Comparison of ENCODE assay signal across 8 mouse cellular contexts in genomic region chr11:100355972-100356818, GRCm38 (mm10). TPM values are rescaled to one million over a fixed set of nuclear protein-coding genes. Genes with fewer than 3 reads are reported as not detected.
A peak's percentile ranks its signal among the peaks of the same experiment; 100 is the strongest.
DNase-seq lines count a peak whose midpoint lies in the region; ATAC-seq and TF ChIP-seq lines count a peak whose summit lies in the region.

Gene Hap1 (minus strand): TSS chr11:100356128.

- DNase-seq in heart, postnatal 14 days: peak; percentile 73 to 76
- peak; percentile 83 to 89 for DNase-seq in kidney, postnatal 4 days
- DNase-seq in liver, postnatal 0 days: peak; percentile 68
- peak; percentile 71 for DNase-seq in telencephalon, adult 2 months (ENCODE audit: low read depth, low spot score)

- no peaks in the 10 kb centered on the region for H3K9me3 ChIP-seq in E14TG2a.4 (ENCODE audit: low read length)
- no peaks in the 10 kb centered on the region for H3K9me3 ChIP-seq in forebrain, embryonic 12.5 days
- no peaks in the 10 kb centered on the region for H3K9me3 ChIP-seq in liver, postnatal 0 days (ENCODE audit: low read length)
- no peaks in the 10 kb centered on the region for H3K9me3 ChIP-seq in neural tube, embryonic 12.5 days

- peak within 1 kb of the TSS; percentile 95 for H3K4me3 ChIP-seq in E14TG2a.4 (replicated peaks; ENCODE audit: low read length)
- peak within 1 kb of the TSS; percentile 77 for H3K4me3 ChIP-seq in brown adipose tissue, adult 24 weeks (ENCODE audit: insufficient read depth, low read depth, low read length)
- H3K4me3 ChIP-seq in forebrain, embryonic 12.5 days (replicated peaks): peak within 1 kb of the TSS; percentile 67
- H3K4me3 ChIP-seq in liver, postnatal 0 days (ENCODE audit: low read depth, low read length): peak within 1 kb of the TSS; percentile 64
- H3K4me3 ChIP-seq in neural tube, embryonic 12.5 days: peak within 1 kb of the TSS; percentile 64

- peaks cover 69% of the 10 kb centered on the region for H3K4me1 ChIP-seq in E14TG2a.4 (replicated peaks; ENCODE audit: low read depth, low read length)
- H3K4me1 ChIP-seq in brown adipose tissue, adult 24 weeks (ENCODE audit: control insufficient read depth, insufficient read depth, insufficient read length, low read length): no peaks in the 10 kb centered on the region
- H3K4me1 ChIP-seq in forebrain, embryonic 12.5 days: peaks cover 29% of the 10 kb centered on the region
- H3K4me1 ChIP-seq in liver, postnatal 0 days (ENCODE audit: insufficient read depth): peaks cover 4% of the 10 kb centered on the region; the same call in 1 of the 2 replicates
- peaks cover 23% of the 10 kb centered on the region for H3K4me1 ChIP-seq in neural tube, embryonic 12.5 days

- H3K4me2 ChIP-seq in forebrain, embryonic 12.5 days: peak within 1 kb of the TSS; percentile 95
- peak within 1 kb of the TSS; percentile 87 for H3K4me2 ChIP-seq in liver, postnatal 0 days (ENCODE audit: low read depth, low read length)
- peak within 1 kb of the TSS; percentile 99 for H3K4me2 ChIP-seq in neural tube, embryonic 12.5 days (replicated peaks)

- 1% methylated on average over 49 of the region's 49 CpGs for WGBS in forebrain, embryonic 12.5 days
- 3% methylated on average over 49 of the region's 49 CpGs for WGBS in liver, postnatal 0 days (ENCODE audit: insufficient replicate concordance)
- 1% methylated on average over 49 of the region's 49 CpGs for WGBS in neural tube, embryonic 12.5 days

- H3K27ac ChIP-seq in brown adipose tissue, adult 24 weeks (replicated peaks; ENCODE audit: low read depth, low read length): no peak within 1 kb of the TSS
- peak within 1 kb of the TSS; percentile 70 for H3K27ac ChIP-seq in forebrain, embryonic 12.5 days
- no peak within 1 kb of the TSS for H3K27ac ChIP-seq in liver, postnatal 0 days (ENCODE audit: low read depth)
- H3K27ac ChIP-seq in neural tube, embryonic 12.5 days: no peak within 1 kb of the TSS

- peak within 1 kb of the TSS; percentile 78 for H3K9ac ChIP-seq in forebrain, embryonic 12.5 days
- peak within 1 kb of the TSS; percentile 32 for H3K9ac ChIP-seq in liver, postnatal 0 days (replicated peaks)
- peak within 1 kb of the TSS; percentile 72 for H3K9ac ChIP-seq in neural tube, embryonic 12.5 days

- intact Hi-C loops in heart, postnatal 14 days (cut with DNase I): no loop called here

- peaks cover 15% of the 10 kb centered on the region for H3K27me3 ChIP-seq in E14TG2a.4 (ENCODE audit: insufficient read depth, low read length)
- H3K27me3 ChIP-seq in forebrain, embryonic 12.5 days: peaks cover 43% of the 10 kb centered on the region
- H3K27me3 ChIP-seq in liver, postnatal 0 days (ENCODE audit: insufficient read depth, low read length): peaks cover 78% of the 10 kb centered on the region
- H3K27me3 ChIP-seq in neural tube, embryonic 12.5 days (replicated peaks): peaks cover 30% of the 10 kb centered on the region

- no peak for TF ChIP-seq CTCF in E14TG2a.4 (conservative IDR thresholded peaks at IDR 0.05; ENCODE audit: low read length)
- TF ChIP-seq CTCF in liver, postnatal 0 days (IDR thresholded peaks at IDR 0.05; ENCODE audit: low read depth): no peak

- peak; percentile 76 for ATAC-seq in forebrain, embryonic 12.5 days (ENCODE audit: low FRiP score)
- ATAC-seq in liver, postnatal 0 days: peak; percentile 65
- peak; percentile 78 for ATAC-seq in neural tube, embryonic 12.5 days (ENCODE audit: low FRiP score, low read depth)

- no peak for TF ChIP-seq EP300 in liver, postnatal 0 days (IDR thresholded peaks at IDR 0.05; ENCODE audit: low read depth)

- peaks cover 36% of the 10 kb centered on the region for H3K36me3 ChIP-seq in E14TG2a.4 (ENCODE audit: insufficient read depth, low read length)
- H3K36me3 ChIP-seq in forebrain, embryonic 12.5 days (replicated peaks): peaks cover 12% of the 10 kb centered on the region
- H3K36me3 ChIP-seq in liver, postnatal 0 days (replicated peaks; ENCODE audit: insufficient read depth, low read length): no peaks in the 10 kb centered on the region
- no peaks in the 10 kb centered on the region; the same call in 1 of the 2 replicates for H3K36me3 ChIP-seq in neural tube, embryonic 12.5 days

RNA-seq across cellular contexts. Expression of gene Hap1, which starts in this region (rescaled TPM):
- not detected in 2 replicates for polyA plus RNA-seq in brown adipose tissue, adult 24 weeks (2012; ENCODE audit: insufficient read depth, insufficient read length, missing spikeins)
- polyA plus RNA-seq in forebrain, embryonic 12.5 days (2016; fragmentation: Nextera tagmentation; extraction: Ambion mirVana): 96.3 and 116 TPM in 2 replicates
- total RNA-seq in heart, postnatal 14 days (2021): 1 to 10 TPM; 1.2 to 1.8 TPM
- 0.78 and 0.81 TPM in 2 replicates for polyA plus RNA-seq in liver, postnatal 0 days (2015; fragmentation: Nextera tagmentation; extraction: Ambion mirVana)
- 39.9 and 42.0 TPM in 2 replicates for polyA plus RNA-seq in neural tube, embryonic 12.5 days (2016; fragmentation: Nextera tagmentation; extraction: Ambion mirVana)

Comparison
In these comparisons a context has a peak if more than half of its experiments do, and no peak if none do; other contexts are left out.
1. RNA of gene Hap1 (polyA plus RNA-seq): 96.3 to 116 TPM in forebrain, embryonic 12.5 days and 39.9 to 42.0 TPM in neural tube, embryonic 12.5 days; 0.78 to 0.81 TPM in liver, postnatal 0 days and not detected in brown adipose tissue, adult 24 weeks; every median in the first group is over 10 times any median in the second.
2. Peak in DNase-seq, ATAC-seq, H3K4me3 ChIP-seq, H3K9ac ChIP-seq and H3K4me2 ChIP-seq in liver, postnatal 0 days; RNA of the gene not detected or under 1 TPM.
3. Peak in every context shown above with its lines, with median percentiles within 50 percentile points of each other: H3K4me3 ChIP-seq, ATAC-seq, H3K4me2 ChIP-seq, H3K9ac ChIP-seq and DNase-seq.